Mouse (Mus musculus) gastrocnemius, postnatal 14 days (tissue): ENCODE measurements around the gene Utf1. TPM values are rescaled to one million over a fixed set of nuclear protein-coding genes. Genes with fewer than 3 reads are reported as not detected.

ENCODE experiments used
- DNase-seq: peaks from one replicate; pipeline ENCODE4 v3.0.0; 2021; ENCODE audit warnings: mixed read lengths
- intact Hi-C: fragments of 180-260 bp; cut with DNase I; formaldehyde crosslinking; loops from one replicate; pipeline ENCODE4 v1.15.1; 2025; ENCODE audit warnings: low total_unique reads
- total RNA-seq, 2 experiments: library from RNA; stranded (reverse); gene quantifications; 2 replicates each; pipeline ENCODE4 v1.2.3; 2021

Gene Utf1
- total RNA-seq, 2 experiments from 2014 or later = not detected

- intact Hi-C loops = loop anchor here (2.0 to 5.0 kb wide), 2 partner anchors 27 to 93 kb away; no protein-coding TSS in a partner anchor
These were observed 25.9 kb downstream of the Utf1 start for GRCm38 (mm10) chr7:139969348-139970130.

DNA sequence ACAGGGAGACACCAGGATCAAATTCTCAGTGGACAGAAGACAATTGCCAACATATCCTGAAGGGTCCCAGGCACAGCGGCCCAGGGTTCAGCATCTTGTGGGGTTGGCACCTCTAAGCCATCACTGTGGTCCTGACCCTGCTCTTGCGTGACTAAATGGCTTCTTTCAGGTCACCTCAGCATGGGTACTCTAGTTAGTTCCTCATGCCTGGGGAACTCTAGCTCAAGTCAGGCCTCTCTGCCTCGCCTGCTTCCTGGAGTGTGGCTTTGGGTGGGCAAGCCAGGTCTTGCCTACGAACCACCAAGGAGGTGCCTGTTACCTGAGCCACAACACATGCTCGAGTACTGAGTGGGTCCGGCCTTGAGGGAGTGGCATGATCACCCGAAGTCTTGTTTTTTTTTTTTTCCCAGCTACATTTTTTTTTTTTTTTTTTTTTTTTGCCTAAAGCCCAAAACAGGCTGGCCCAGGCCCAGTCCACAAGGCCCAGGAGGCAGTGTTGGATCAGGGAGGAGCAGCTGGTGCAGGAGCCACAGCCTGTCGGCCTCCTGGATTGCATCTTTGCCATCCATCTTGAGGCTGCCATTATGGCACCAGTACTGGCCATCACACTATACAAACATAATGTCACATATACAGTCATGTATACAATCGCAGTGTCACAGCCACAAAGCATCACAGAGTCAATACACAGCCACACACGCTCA is 26.8 kb downstream of the Utf1 start:
- DNase-seq = no peak
- intact Hi-C loops = loop anchor here (2.0 kb wide), 1 partner anchor 26 kb away; no protein-coding TSS in a partner anchor

More at GRCm38 (mm10) chr7:139969348-139970130, 25.9 kb downstream of the Utf1 start:
- peak; percentile 79 for DNase-seq

DNA sequence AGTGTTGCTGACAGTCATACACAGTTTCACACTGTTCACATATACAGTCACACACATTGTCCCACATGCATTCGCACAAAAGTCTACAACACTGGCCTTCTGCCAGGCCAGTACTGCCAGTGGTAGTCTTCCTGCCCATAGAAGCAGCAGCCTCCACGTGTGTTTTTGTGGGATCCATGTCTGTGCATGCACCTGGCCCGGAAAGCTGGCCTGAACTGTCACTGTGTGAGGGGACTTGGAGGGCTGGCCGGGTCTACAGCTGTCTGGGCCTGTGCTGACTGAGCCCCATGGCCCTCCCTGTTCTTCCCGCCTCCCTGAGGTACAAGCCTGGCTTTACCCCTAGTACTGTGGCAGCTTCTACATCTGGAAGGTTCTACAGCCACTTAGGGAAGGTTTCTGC is 27.4 kb downstream of the Utf1 start:
- no peak for DNase-seq
- intact Hi-C loops = loop anchor here (2.0 kb wide), 1 partner anchor 26 kb away; no protein-coding TSS in a partner anchor

- intact Hi-C loops = loop anchor here (2.0 kb wide), 1 partner anchor 25 kb away; no protein-coding TSS in a partner anchor
- no peak for DNase-seq
These were observed 27.8 kb downstream of the Utf1 start for GRCm38 (mm10) chr7:139971436-139971835.

DNA sequence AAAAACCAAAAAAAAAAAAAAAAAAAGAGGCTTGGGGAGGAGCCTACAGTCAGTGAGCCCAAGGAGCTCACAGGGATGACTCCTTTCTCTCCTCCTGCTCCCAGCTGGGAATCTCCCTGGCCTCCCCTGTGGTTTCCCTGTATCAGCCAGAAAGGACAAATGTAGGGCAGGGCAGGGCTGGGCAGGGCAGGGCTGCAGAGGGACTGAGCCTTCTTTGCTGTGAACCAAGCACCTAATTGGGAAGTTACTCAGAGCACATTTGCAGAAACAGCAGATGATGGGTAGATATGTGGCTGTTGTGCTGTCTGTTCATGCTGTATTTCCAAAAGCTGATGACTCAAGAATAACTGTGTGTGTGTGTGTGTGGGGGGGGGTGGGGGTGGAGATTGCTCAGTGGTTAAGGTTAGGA is 29.3 kb downstream of the Utf1 start:
- no peak for DNase-seq
- intact Hi-C loops = no loop called here

DNA sequence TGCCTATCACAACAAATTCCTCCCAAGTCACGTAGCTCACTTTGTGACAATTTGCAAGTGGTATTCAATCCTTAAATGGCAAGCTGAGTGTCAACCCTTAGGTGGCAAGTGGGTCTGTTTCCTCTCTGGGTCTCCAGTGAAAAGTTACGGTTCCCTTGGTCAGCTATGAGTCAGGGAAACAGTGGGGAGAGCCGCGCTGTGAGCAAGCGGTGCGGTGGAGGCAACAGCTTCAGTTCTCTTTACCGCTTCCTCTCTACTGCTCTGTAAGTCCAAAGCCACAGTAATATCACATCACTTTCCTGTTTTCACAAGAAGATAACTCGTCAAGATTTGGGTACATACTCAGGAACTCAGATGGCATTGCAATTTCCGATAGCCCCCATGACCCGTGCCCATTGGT is 30.7 kb downstream of the Utf1 start:
- intact Hi-C loops = no loop called here

DNA sequence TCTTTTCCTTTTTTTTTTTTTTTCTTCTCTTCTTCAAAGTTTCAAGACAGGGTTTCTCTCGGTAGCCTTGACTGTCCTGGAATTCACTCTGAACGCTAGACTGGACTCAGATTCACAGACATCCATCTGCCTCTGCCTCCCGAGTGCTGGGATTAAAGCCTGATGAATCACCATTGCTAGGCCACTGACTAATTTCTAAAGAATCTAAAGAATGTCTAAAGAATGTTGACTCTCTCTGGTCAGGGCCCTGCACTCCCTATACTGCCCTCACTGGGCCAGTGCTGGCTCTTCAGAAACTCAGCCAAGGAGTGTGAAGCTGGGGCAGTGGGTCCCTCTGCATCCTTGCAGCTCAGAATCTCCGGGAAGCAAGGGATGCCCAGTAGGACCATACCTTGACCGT is 31.9 kb downstream of the Utf1 start:
- DNase-seq = no peak
- intact Hi-C loops = no loop called here

More for the DNA sequence above, 30.7 kb downstream of the Utf1 start:
- no peak for DNase-seq

GRCm38 (mm10) chr7:139978278-139978892 is 34.8 kb downstream of the Utf1 start, which contains the start of gene 6430531B16Rik:
6430531B16Rik (minus strand) TSS chr7:139978755.
- DNase-seq = peak; percentile 81
- intact Hi-C loops = no loop called here

GRCm38 (mm10) chr7:139979011-139979719 is 35.6 kb downstream of the Utf1 start:
- intact Hi-C loops = no loop called here
- DNase-seq = no peak

DNA sequence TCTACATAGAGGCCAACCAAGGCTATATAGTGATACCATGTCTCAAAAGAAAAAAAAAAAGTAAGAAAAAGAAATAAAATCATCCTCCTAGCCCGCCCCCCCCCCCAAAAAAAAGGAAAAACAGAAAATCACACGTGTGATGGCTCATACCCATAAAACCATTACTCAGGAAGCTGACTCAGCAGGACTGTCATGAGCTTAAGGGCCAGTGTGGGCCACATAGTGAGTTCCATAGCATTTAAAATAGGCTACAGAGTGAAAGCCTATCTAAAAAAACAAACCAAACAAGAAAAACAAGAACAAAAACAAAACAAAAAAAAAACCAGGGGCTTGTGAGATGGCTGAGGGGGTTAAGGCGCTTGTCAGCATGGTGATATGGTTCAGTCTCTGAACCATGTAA is 37.2 kb downstream of the Utf1 start:
- no peak for DNase-seq
- intact Hi-C loops = no loop called here

GRCm38 (mm10) chr7:139982058-139982457 is 38.5 kb downstream of the Utf1 start:
- intact Hi-C loops = no loop called here
- DNase-seq = no peak

GRCm38 (mm10) chr7:139984505-139984904 is 40.9 kb downstream of the Utf1 start:
- no peak for DNase-seq

GRCm38 (mm10) chr7:139988272-139988671 is 44.7 kb downstream of the Utf1 start:
- intact Hi-C loops = no loop called here
- DNase-seq = no peak

More at GRCm38 (mm10) chr7:139984505-139984904, 40.9 kb downstream of the Utf1 start:
- intact Hi-C loops = no loop called here

- DNase-seq = no peak
- intact Hi-C loops = loop anchor here (10.0 kb wide), 1 partner anchor 86 kb away; no protein-coding TSS in a partner anchor
These were observed 47.3 kb downstream of the Utf1 start for GRCm38 (mm10) chr7:139990864-139991394.

- intact Hi-C loops = loop anchor here (10.0 kb wide), 1 partner anchor 88 kb away; no protein-coding TSS in a partner anchor
- no peak for DNase-seq
These were observed 48.8 kb downstream of the Utf1 start, which contains the start of gene Adam8 for GRCm38 (mm10) chr7:139992406-139992805. Adam8 (minus strand) TSS chr7:139992562.

- DNase-seq = no peak
- intact Hi-C loops = loop anchor here (10.0 kb wide), 1 partner anchor 89 kb away; no protein-coding TSS in a partner anchor
These were observed 49.9 kb downstream of the Utf1 start for GRCm38 (mm10) chr7:139993532-139993931.

DNA sequence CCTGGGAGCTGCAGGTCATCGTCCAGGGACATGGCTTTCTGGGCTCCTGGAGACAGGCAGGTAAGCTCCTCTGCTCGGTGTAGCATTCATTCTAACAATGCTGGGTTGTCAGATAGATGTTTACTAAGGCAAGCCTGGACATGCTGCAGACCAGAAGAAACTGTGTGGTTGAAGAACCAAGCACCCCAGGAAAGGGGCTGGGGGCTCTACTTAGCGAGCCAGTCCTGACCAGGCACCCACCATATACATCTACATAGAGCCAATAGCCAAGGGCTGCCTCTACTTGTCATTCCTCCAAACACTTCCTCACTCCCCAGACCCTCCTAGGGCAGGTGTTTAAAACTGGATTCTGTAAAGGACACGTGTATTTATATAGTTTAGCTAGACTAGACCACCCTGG is 50.6 kb downstream of the Utf1 start:
- intact Hi-C loops = loop anchor here (10.0 kb wide), 1 partner anchor 89 kb away; no protein-coding TSS in a partner anchor
- DNase-seq = no peak

DNA sequence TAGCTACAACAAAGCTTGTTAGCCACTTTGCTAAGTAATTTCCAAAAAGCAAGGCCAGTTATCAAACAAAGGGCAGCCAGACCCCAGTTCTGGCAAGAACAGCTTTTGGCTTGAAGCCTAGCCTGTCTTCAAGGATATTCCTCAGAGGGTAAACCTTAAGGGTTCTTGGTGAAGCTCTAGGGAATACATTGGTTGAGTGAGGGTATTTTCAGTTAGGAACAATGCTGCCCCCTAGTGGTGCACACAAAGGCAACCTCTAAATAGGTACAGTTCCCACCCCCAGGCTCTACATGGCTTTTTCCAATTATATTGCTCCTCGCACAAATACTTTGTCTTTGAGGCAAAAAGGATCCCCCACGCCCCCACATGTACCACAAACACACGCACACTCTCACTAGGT is 51.1 kb downstream of the Utf1 start:
- DNase-seq = no peak
- intact Hi-C loops = loop anchor here (10.0 kb wide), 1 partner anchor 90 kb away; no protein-coding TSS in a partner anchor
